Mouse (Mus musculus) heart, embryonic 10.5 days (tissue): ENCODE data around the gene Rad18. TPM values are rescaled to one million over a fixed set of nuclear protein-coding genes. Genes with fewer than 3 reads are reported as not detected.
"Not testable (repeated sequence)": the region's sequence is repeated elsewhere in the genome, so short reads cannot be mapped to it uniquely, and the experiment has no call there.

ENCODE experiments used
- DNase-seq: peaks from one replicate; pipeline ENCODE4 v3.0.0-alpha.2; 2017; ENCODE audit warnings: low spot score
- H3K27ac ChIP-seq: fragments of 300-500 bp; sonication (generic); 2 replicates; pipeline ENCODE4 v1.5.1; 2016; ENCODE audit warnings: mild to moderate bottlenecking
- H3K27me3 ChIP-seq: fragments of 300-500 bp; sonication (generic); 2 replicates; pipeline ENCODE4 v1.6.1; 2016; ENCODE audit warnings: mild to moderate bottlenecking; ENCODE audit not compliant: poor library complexity, insufficient read depth, severe bottlenecking
- H3K36me3 ChIP-seq: fragments of 300-500 bp; sonication (generic); 2 replicates; pipeline ENCODE4 v1.6.1; 2016; ENCODE audit warnings: mild to moderate bottlenecking, moderate library complexity
- H3K4me1 ChIP-seq: fragments of 300-500 bp; sonication (generic); 2 replicates; pipeline ENCODE4 v1.6.1; 2016; ENCODE audit warnings: mild to moderate bottlenecking
- H3K4me3 ChIP-seq: fragments of 300-500 bp; sonication (generic); 2 replicates; pipeline ENCODE4 v1.5.1; 2016; ENCODE audit warnings: mild to moderate bottlenecking, moderate library complexity
- H3K9me3 ChIP-seq: fragments of 300-500 bp; sonication (generic); 2 replicates; pipeline ENCODE4 v1.6.1; 2016; ENCODE audit warnings: mild to moderate bottlenecking, moderate library complexity
- WGBS: fragments of 180-500 bp; shearing (Covaris S2); methylation state at CpG from one replicate; pipeline ENCODE4 v1.1.7; 2016; 5-methylcytosine and 5-hydroxymethylcytosine counted together
- polyA plus RNA-seq: library from polyadenylated mRNA; unstranded; fragments of >200 nt; fragmentation: Nextera tagmentation; extraction: Ambion mirVana; gene quantifications from 2 replicates; pipeline ENCODE4 v1.2.1, GENCODE M21; 2016

The Rad18 gene
- polyA plus RNA-seq, 1 experiment from 2014 or later = 39.5 TPM

- 74% methylated on average over 5 of the region's 5 CpGs for WGBS
- Histone ChIP-seq H3K27me3 (peaks cover 7% of the 10 kb centered on the region; the same call in 1 of the 2 replicates), H3K4me3 (no peak overlapping the region), H3K9me3 (no peaks in the 10 kb centered on the region), H3K27ac (no peak overlapping the region), H3K4me1 (no peaks in the 10 kb centered on the region), H3K36me3 (0 out of 2 replicates have a peak, but pooled peaks cover 3% of the 10 kb centered on the region)
- DNase-seq = no peak
These were observed 24.1 kb upstream of the Rad18 start for GRCm38 (mm10) chr6:112720409-112721080.

GRCm38 (mm10) chr6:112719983-112720382 lies 23.5 kb upstream of the Rad18 start:
- 85% methylated on average over 1 of the region's 1 CpGs for WGBS
- Histone ChIP-seq H3K36me3 (0 out of 2 replicates have a peak, but pooled peaks cover 3% of the 10 kb centered on the region), H3K4me3 (no peak overlapping the region), H3K27ac (no peak overlapping the region), H3K27me3 (peaks cover 7% of the 10 kb centered on the region; the same call in 1 of the 2 replicates), H3K4me1 (no peaks in the 10 kb centered on the region), H3K9me3 (no peaks in the 10 kb centered on the region)
- no peak for DNase-seq

GRCm38 (mm10) chr6:112717168-112717567 lies 20.7 kb upstream of the Rad18 start:
- Histone ChIP-seq H3K4me1 (no peaks in the 10 kb centered on the region), H3K36me3 (no peaks in the 10 kb centered on the region), H3K27ac (no peak overlapping the region), H3K27me3 (no peaks in the 10 kb centered on the region), H3K4me3 (no peak overlapping the region), H3K9me3 (no peaks in the 10 kb centered on the region)
- 58% methylated on average over 5 of the region's 5 CpGs for WGBS
- no peak for DNase-seq

- no peaks in the 10 kb centered on the region for H3K4me1 ChIP-seq
- H3K36me3 ChIP-seq = no peaks in the 10 kb centered on the region
- H3K9me3 ChIP-seq = 0 out of 2 replicates have a peak, but pooled peaks cover 3% of the 10 kb centered on the region
- WGBS = 81% methylated on average over 3 of the region's 3 CpGs
- no peak for DNase-seq
- no peak overlapping the region for H3K27ac ChIP-seq
- no peaks in the 10 kb centered on the region for H3K27me3 ChIP-seq
- no peak overlapping the region for H3K4me3 ChIP-seq
These were observed 17.5 kb upstream of the Rad18 start for GRCm38 (mm10) chr6:112713951-112714350.

GRCm38 (mm10) chr6:112702296-112702695 lies 5.8 kb upstream of the Rad18 start:
- H3K9me3 ChIP-seq, DNase-seq, H3K4me3 ChIP-seq, H3K27ac ChIP-seq, H3K4me1 ChIP-seq, H3K36me3 ChIP-seq: not testable (repeated sequence)
- 77% methylated on average over 4 of the region's 4 CpGs for WGBS
- peaks cover 10% of the 10 kb centered on the region; the same call in 1 of the 2 replicates for H3K27me3 ChIP-seq

- H3K27me3 ChIP-seq = peaks cover 10% of the 10 kb centered on the region; the same call in 1 of the 2 replicates
- H3K36me3 ChIP-seq = no peaks in the 10 kb centered on the region
- no peaks in the 10 kb centered on the region for H3K9me3 ChIP-seq
- DNase-seq = no peak
- WGBS = 0% methylated on average over 1 of the region's 1 CpGs
- no peaks in the 10 kb centered on the region for H3K4me1 ChIP-seq
- no peak overlapping the region for H3K4me3 ChIP-seq
- no peak overlapping the region for H3K27ac ChIP-seq
These were observed 3.9 kb upstream of the Rad18 start for GRCm38 (mm10) chr6:112700392-112700791.

- H3K27me3 ChIP-seq = peaks cover 10% of the 10 kb centered on the region; the same call in 1 of the 2 replicates
- 55% methylated on average over 1 of the region's 1 CpGs for WGBS
- no peaks in the 10 kb centered on the region for H3K36me3 ChIP-seq
- DNase-seq = no peak
- 0 out of 2 replicates have a peak, but pooled peaks cover 3% of the 10 kb centered on the region for H3K4me1 ChIP-seq
- H3K4me3 ChIP-seq = no peak overlapping the region
- H3K27ac ChIP-seq = no peak overlapping the region
- H3K9me3 ChIP-seq = no peaks in the 10 kb centered on the region
These were observed 2.6 kb upstream of the Rad18 start for GRCm38 (mm10) chr6:112699115-112699514.

- DNase-seq = no peak
- WGBS = 95% methylated on average over 5 of the region's 5 CpGs
- Histone ChIP-seq H3K4me1 (0 out of 2 replicates have a peak, but pooled peaks cover 3% of the 10 kb centered on the region), H3K27me3 (peaks cover 10% of the 10 kb centered on the region; the same call in 1 of the 2 replicates), H3K27ac (no peak overlapping the region), H3K36me3 (peaks cover 22% of the 10 kb centered on the region), H3K4me3 (no peak overlapping the region), H3K9me3 (no peaks in the 10 kb centered on the region)
These were observed 2.0 kb downstream of the Rad18 start for GRCm38 (mm10) chr6:112694492-112694891.

GRCm38 (mm10) chr6:112691523-112691922 lies 5.0 kb downstream of the Rad18 start:
- WGBS = 89% methylated on average over 1 of the region's 1 CpGs

GRCm38 (mm10) chr6:112688033-112688432 lies 8.5 kb downstream of the Rad18 start:
- Histone ChIP-seq H3K27ac (no peak overlapping the region), H3K4me3 (no peak overlapping the region), H3K27me3 (no peaks in the 10 kb centered on the region), H3K9me3 (no peaks in the 10 kb centered on the region), H3K4me1 (no peaks in the 10 kb centered on the region), H3K36me3 (peaks cover 28% of the 10 kb centered on the region)
- WGBS = 84% methylated on average over 3 of the region's 3 CpGs
- no peak for DNase-seq

More at GRCm38 (mm10) chr6:112691523-112691922, 5.0 kb downstream of the Rad18 start:
- no peak for DNase-seq
- no peaks in the 10 kb centered on the region for H3K27me3 ChIP-seq
- H3K36me3 ChIP-seq = peaks cover 22% of the 10 kb centered on the region
- no peaks in the 10 kb centered on the region for H3K9me3 ChIP-seq
- no peak overlapping the region for H3K27ac ChIP-seq
- 0 out of 2 replicates have a peak, but pooled peaks cover 3% of the 10 kb centered on the region for H3K4me1 ChIP-seq
- H3K4me3 ChIP-seq = no peak overlapping the region

GRCm38 (mm10) chr6:112686485-112686884 lies 10.0 kb downstream of the Rad18 start:
- Histone ChIP-seq H3K4me3 (no peak overlapping the region), H3K27me3 (no peaks in the 10 kb centered on the region), H3K27ac (no peak overlapping the region), H3K4me1 (no peaks in the 10 kb centered on the region), H3K36me3 (peaks cover 22% of the 10 kb centered on the region), H3K9me3 (no peaks in the 10 kb centered on the region)
- no peak for DNase-seq
- 75% methylated on average over 7 of the region's 7 CpGs for WGBS

GRCm38 (mm10) chr6:112684065-112684464 lies 12.4 kb downstream of the Rad18 start:
- Histone ChIP-seq H3K9me3 (no peaks in the 10 kb centered on the region), H3K4me3 (no peak overlapping the region), H3K4me1 (no peaks in the 10 kb centered on the region), H3K27ac (no peak overlapping the region), H3K36me3 (peaks cover 26% of the 10 kb centered on the region), H3K27me3 (no peaks in the 10 kb centered on the region)
- DNase-seq = no peak
- WGBS = 79% methylated on average over 2 of the region's 2 CpGs

- WGBS = 90% methylated on average over 5 of the region's 5 CpGs
- H3K9me3 ChIP-seq = no peaks in the 10 kb centered on the region
These were observed 64.4 kb downstream of the Rad18 start for GRCm38 (mm10) chr6:112632071-112632470.

More at GRCm38 (mm10) chr6:112632071-112632470, 64.4 kb downstream of the Rad18 start:
- no peak overlapping the region for H3K27ac ChIP-seq
- no peaks in the 10 kb centered on the region for H3K4me1 ChIP-seq
- H3K4me3 ChIP-seq = no peak overlapping the region
- H3K36me3 ChIP-seq = peaks cover 12% of the 10 kb centered on the region; the same call in 1 of the 2 replicates
- peak; percentile 25 for DNase-seq
- H3K27me3 ChIP-seq = no peaks in the 10 kb centered on the region
